Mouse (Mus musculus) embryonic facial prominence, embryonic 11.5 days (tissue): Measurements from ENCODE around the gene Eef2k. TPM values are rescaled to one million over a fixed set of nuclear protein-coding genes. Genes with fewer than 3 reads are reported as not detected.

Experiments
- ATAC-seq: fragments of 200-750 bp; cut with Nextera tagmentation; replicated peaks from 2 replicates; pipeline ENCODE4 v1.8.0; 2017; ENCODE audit warnings: low read depth; ENCODE audit not compliant: insufficient number of reproducible peaks, low FRiP score, low TSS enrichment
- DNase-seq: peaks from one replicate; pipeline ENCODE4 v3.0.0-alpha.2; 2015; ENCODE audit warnings: low spot score
- H3K27ac ChIP-seq: fragments of 300-500 bp; sonication (generic); replicated peaks from 2 replicates; pipeline ENCODE4 v1.5.1; 2014; ENCODE audit warnings: mild to moderate bottlenecking, low read depth, low read length, control low read depth
- H3K27me3 ChIP-seq: fragments of 300-500 bp; sonication (generic); 2 replicates; pipeline ENCODE4 v1.6.1; 2014; ENCODE audit warnings: mild to moderate bottlenecking, low read length, moderate library complexity, mixed read lengths; ENCODE audit not compliant: control insufficient read depth, insufficient read depth
- H3K36me3 ChIP-seq: fragments of 300-500 bp; sonication (generic); replicated peaks from 2 replicates; pipeline ENCODE4 v1.6.1; 2014; ENCODE audit warnings: low read depth, mild to moderate bottlenecking, low read length, moderate library complexity, mixed read lengths; ENCODE audit not compliant: control insufficient read depth, insufficient read depth
- H3K4me1 ChIP-seq: fragments of 300-500 bp; sonication (generic); 2 replicates; pipeline ENCODE4 v1.6.1; 2014; ENCODE audit warnings: low read length, mixed read lengths; ENCODE audit not compliant: control insufficient read depth, insufficient read depth
- H3K4me2 ChIP-seq: fragments of 300-500 bp; sonication (generic); 2 replicates; pipeline ENCODE4 v1.6.1; 2014; ENCODE audit warnings: low read depth, mild to moderate bottlenecking, control low read depth, low read length, moderate library complexity
- H3K4me3 ChIP-seq: fragments of 300-500 bp; sonication (generic); 2 replicates; pipeline ENCODE4 v1.5.1; 2014; ENCODE audit warnings: low read depth, low read length, control low read depth
- H3K9ac ChIP-seq: fragments of 300-500 bp; sonication (generic); replicated peaks from 2 replicates; pipeline ENCODE4 v1.6.1; 2014; ENCODE audit warnings: mild to moderate bottlenecking, control low read depth, low read length
- H3K9me3 ChIP-seq: fragments of 300-500 bp; sonication (generic); replicated peaks from 2 replicates; pipeline ENCODE4 v1.6.1; 2016; ENCODE audit warnings: mild to moderate bottlenecking, low read length, inconsistent platforms, mixed read lengths; ENCODE audit not compliant: control insufficient read depth
- WGBS: fragments of 180-500 bp; shearing (Covaris S2); extraction: QIAGEN DNeasy Blood & Tissue Kit; methylation state at CpG from one replicate; pipeline ENCODE4 v1.1.7; 2014; 5-methylcytosine and 5-hydroxymethylcytosine counted together
- polyA plus RNA-seq: library from polyadenylated mRNA; unstranded; fragments of >200 nt; fragmentation: Nextera tagmentation; extraction: Ambion mirVana; gene quantifications from 2 replicates; pipeline ENCODE4 v1.2.1, GENCODE M21; 2014

The Eef2k gene
- polyA plus RNA-seq, 1 experiment from 2014 or later, result 8.7 TPM

- Histone ChIP-seq H3K9ac (no peak overlapping the region), H3K4me1 (no peaks in the 10 kb centered on the region), H3K27ac (no peak overlapping the region), H3K4me2 (no peak overlapping the region), H3K4me3 (no peak overlapping the region), H3K9me3 (no peaks in the 10 kb centered on the region), H3K27me3 (no peaks in the 10 kb centered on the region), H3K36me3 (no peaks in the 10 kb centered on the region)
- ATAC-seq (no peak), DNase-seq (no peak)
- 38% methylated on average over 1 of the region's 1 CpGs for WGBS
These were observed 70.7 kb downstream of the Eef2k start for GRCm38 (mm10) chr7:120913332-120913731.

- WGBS, result 21% methylated on average over 11 of the region's 11 CpGs
- Histone ChIP-seq H3K36me3 (no peaks in the 10 kb centered on the region), H3K4me2 (no peak overlapping the region), H3K27ac (no peak overlapping the region), H3K27me3 (no peaks in the 10 kb centered on the region), H3K9ac (no peak overlapping the region), H3K4me1 (no peaks in the 10 kb centered on the region), H3K9me3 (no peaks in the 10 kb centered on the region), H3K4me3 (no peak overlapping the region)
- ATAC-seq (no peak), DNase-seq (no peak)
These were observed 73.7 kb downstream of the Eef2k start for GRCm38 (mm10) chr7:120916262-120916875.

- 9% methylated on average over 12 of the region's 12 CpGs for WGBS
These were observed 74.6 kb downstream of the Eef2k start for GRCm38 (mm10) chr7:120917279-120917591.

GRCm38 (mm10) chr7:120917592-120918461, 75.2 kb downstream of the Eef2k start, which contains the start of gene Polr3e:
Gene Polr3e, plus strand, starts transcription at chr7:120917744.
- peak; percentile 86 for ATAC-seq
- WGBS, result under 1% methylated on average over 99 of the region's 102 CpGs

More at GRCm38 (mm10) chr7:120917279-120917591, 74.6 kb downstream of the Eef2k start:
- no peak for DNase-seq
- no peaks in the 10 kb centered on the region for H3K4me1 ChIP-seq
- ATAC-seq, result peak; percentile 81
- no peaks in the 10 kb centered on the region for H3K27me3 ChIP-seq
- H3K9ac ChIP-seq, result no peak overlapping the region
- H3K4me3 ChIP-seq, result peak overlapping the region; percentile 97
- no peak overlapping the region for H3K27ac ChIP-seq
- no peak overlapping the region for H3K4me2 ChIP-seq
- H3K36me3 ChIP-seq, result no peaks in the 10 kb centered on the region
- H3K9me3 ChIP-seq, result no peaks in the 10 kb centered on the region

DNA sequence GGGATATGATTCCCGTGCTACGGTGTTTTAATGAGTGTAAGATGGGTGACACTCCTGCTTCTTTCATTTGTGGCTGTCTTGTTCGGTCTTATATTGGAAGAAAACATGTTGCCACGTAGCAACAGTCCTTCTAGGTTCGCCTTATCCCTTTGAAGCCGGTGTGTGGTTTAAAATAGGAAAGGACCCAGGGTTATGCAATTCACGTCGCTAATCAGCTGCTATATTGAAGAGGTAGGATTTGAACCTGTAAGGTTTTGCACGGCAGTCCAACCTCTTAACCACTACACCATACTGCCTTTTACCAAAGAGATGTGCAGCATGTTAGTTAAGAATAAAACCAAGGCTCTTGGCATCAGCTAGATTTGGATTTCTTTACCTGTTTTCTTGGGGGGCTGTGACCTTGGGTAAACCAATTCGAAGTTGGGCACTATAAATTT, 75.9 kb downstream of the Eef2k start:
- Histone ChIP-seq H3K9ac (peak overlapping the region; percentile 90), H3K4me1 (no peaks in the 10 kb centered on the region), H3K36me3 (no peaks in the 10 kb centered on the region), H3K9me3 (no peaks in the 10 kb centered on the region), H3K4me3 (peak overlapping the region; percentile 97), H3K27ac (no peak overlapping the region), H3K4me2 (peak overlapping the region; percentile 74), H3K27me3 (no peaks in the 10 kb centered on the region)
- ATAC-seq (peak; percentile 62), DNase-seq (peak; percentile 85)
- 7% methylated on average over 10 of the region's 10 CpGs for WGBS

More at GRCm38 (mm10) chr7:120917592-120918461, 75.2 kb downstream of the Eef2k start, which contains the start of gene Polr3e:
- H3K4me3 ChIP-seq, result peak within 1 kb of the TSS; percentile 97
- H3K27me3 ChIP-seq, result no peaks in the 10 kb centered on the region
- peak; percentile 96 for DNase-seq
- peak within 1 kb of the TSS; percentile 72; the same call in 1 of the 2 replicates for H3K27ac ChIP-seq
- no peaks in the 10 kb centered on the region for H3K4me1 ChIP-seq
- peak within 1 kb of the TSS; percentile 74 for H3K4me2 ChIP-seq
- no peaks in the 10 kb centered on the region for H3K9me3 ChIP-seq
- H3K36me3 ChIP-seq, result no peaks in the 10 kb centered on the region
- peak within 1 kb of the TSS; percentile 90 for H3K9ac ChIP-seq

DNA sequence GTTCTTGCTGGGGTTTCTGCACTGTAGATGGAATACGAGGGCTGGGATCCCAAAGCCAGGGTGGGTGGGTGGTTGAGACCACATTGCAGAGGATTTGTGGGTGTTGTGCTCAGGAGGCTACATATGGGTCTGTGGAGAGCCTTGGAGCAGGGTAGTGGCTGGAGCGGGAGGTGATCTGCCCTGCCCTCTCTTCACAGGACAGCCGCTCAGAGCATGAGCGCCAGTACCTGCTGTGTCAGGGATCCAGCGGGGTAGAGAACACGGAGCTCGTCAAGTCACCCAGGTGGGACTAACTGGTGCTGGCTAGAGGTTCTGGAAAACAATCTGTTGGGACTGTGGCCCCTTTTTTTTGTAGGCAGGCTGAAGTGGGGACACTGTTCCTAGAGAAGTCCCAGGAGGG, 90.5 kb downstream of the Eef2k start:
- no peaks in the 10 kb centered on the region for H3K27me3 ChIP-seq
- no peak overlapping the region for H3K27ac ChIP-seq
- no peak overlapping the region for H3K4me3 ChIP-seq
- peaks cover 12% of the 10 kb centered on the region for H3K36me3 ChIP-seq
- H3K9ac ChIP-seq, result no peak overlapping the region
- no peaks in the 10 kb centered on the region for H3K4me1 ChIP-seq
- DNase-seq, result no peak
- H3K4me2 ChIP-seq, result no peak overlapping the region
- 91% methylated on average over 7 of the region's 7 CpGs for WGBS
- no peak for ATAC-seq
- no peaks in the 10 kb centered on the region for H3K9me3 ChIP-seq

DNA sequence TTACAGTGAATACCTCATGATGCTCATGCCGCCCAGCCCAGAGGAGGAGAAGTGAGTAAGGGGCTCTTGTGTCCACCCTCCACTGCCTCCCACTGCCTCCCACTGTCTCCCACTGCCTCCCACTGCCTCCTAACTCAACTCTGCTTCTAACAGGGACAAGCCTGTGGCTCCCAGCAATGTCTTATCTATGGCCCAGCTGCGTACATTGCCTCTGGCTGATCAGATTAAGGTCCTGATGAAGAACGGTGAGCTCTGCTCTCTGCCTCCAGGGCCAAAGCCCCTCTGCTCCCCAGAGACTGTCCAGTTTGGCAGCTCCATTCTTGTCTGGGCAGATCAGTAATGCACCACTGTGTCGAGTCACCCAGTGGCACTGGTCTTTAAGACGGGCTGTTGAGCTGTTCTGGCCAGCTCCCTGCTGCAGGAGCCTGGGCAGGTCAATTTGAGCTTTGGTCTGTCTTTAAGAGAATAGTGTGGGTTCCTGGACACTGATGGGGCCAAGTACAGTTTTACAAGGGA, 91.1 kb downstream of the Eef2k start:
- no peaks in the 10 kb centered on the region for H3K9me3 ChIP-seq
- no peak overlapping the region for H3K4me2 ChIP-seq
- H3K36me3 ChIP-seq, result peaks cover 8% of the 10 kb centered on the region
- no peak overlapping the region for H3K27ac ChIP-seq
- 88% methylated on average over 5 of the region's 5 CpGs for WGBS
- H3K9ac ChIP-seq, result no peak overlapping the region
- no peak overlapping the region for H3K4me3 ChIP-seq
- ATAC-seq (no peak), DNase-seq (no peak)
- H3K4me1 ChIP-seq, result no peaks in the 10 kb centered on the region
- H3K27me3 ChIP-seq, result no peaks in the 10 kb centered on the region

DNA sequence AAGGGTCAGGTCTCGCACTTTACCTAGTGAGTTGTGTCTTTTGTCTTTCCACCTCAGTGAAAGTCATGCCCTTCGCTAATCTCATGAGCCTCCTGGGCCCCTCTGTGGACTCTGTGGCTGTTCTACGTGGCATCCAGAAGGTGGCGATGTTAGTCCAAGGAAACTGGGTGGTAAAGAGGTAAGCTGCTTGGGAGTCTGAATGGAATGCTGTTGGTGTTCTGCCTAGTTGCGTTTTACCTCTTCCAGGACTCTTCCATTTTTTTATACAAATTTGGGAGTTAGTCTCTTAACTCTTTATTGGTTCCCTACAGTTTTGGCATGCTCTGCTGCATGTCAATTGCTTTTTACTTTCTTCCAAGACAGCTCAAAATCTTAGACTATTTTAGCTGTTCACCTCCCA, 92.1 kb downstream of the Eef2k start:
- no peaks in the 10 kb centered on the region for H3K9me3 ChIP-seq
- H3K9ac ChIP-seq, result no peak overlapping the region
- ATAC-seq (no peak), DNase-seq (peak; percentile 78)
- peaks cover 2% of the 10 kb centered on the region for H3K36me3 ChIP-seq
- H3K27me3 ChIP-seq, result no peaks in the 10 kb centered on the region
- H3K27ac ChIP-seq, result no peak overlapping the region
- H3K4me3 ChIP-seq, result no peak overlapping the region
- H3K4me1 ChIP-seq, result no peaks in the 10 kb centered on the region
- H3K4me2 ChIP-seq, result no peak overlapping the region
- WGBS, result 45% methylated on average over 5 of the region's 5 CpGs
